Mouse (Mus musculus) hindbrain, embryonic 15.5 days (tissue): ENCODE results near the gene Pid1. TPM values are rescaled to one million over a fixed set of nuclear protein-coding genes. Genes with fewer than 3 reads are reported as not detected.
A peak's percentile ranks its signal among the peaks of the same experiment; 100 is the strongest.

Source experiments
- ATAC-seq: fragments of 200-750 bp; cut with Nextera tagmentation; 2 replicates; pipeline ENCODE4 v1.8.0; 2017; ENCODE audit warnings: low read depth, moderate number of reproducible peaks, moderate TSS enrichment; ENCODE audit not compliant: low FRiP score
- H3K27ac ChIP-seq: fragments of 300-500 bp; sonication (generic); replicated peaks from 2 replicates; pipeline ENCODE4 v1.5.1; 2015; ENCODE audit warnings: mild to moderate bottlenecking, inconsistent platforms
- H3K27me3 ChIP-seq: fragments of 300-500 bp; sonication (generic); 2 replicates; pipeline ENCODE4 v1.6.1; 2015; ENCODE audit warnings: control low read depth, inconsistent platforms
- H3K36me3 ChIP-seq: fragments of 300-500 bp; sonication (generic); 2 replicates; pipeline ENCODE4 v1.6.1; 2015; ENCODE audit warnings: control low read depth, inconsistent platforms
- H3K4me1 ChIP-seq: fragments of 300-500 bp; sonication (generic); replicated peaks from 2 replicates; pipeline ENCODE4 v1.6.1; 2015; ENCODE audit warnings: control low read depth, inconsistent platforms
- H3K4me2 ChIP-seq: fragments of 300-500 bp; sonication (generic); 2 replicates; pipeline ENCODE4 v1.6.1; 2015; ENCODE audit warnings: moderate library complexity, mild to moderate bottlenecking, inconsistent platforms
- H3K4me3 ChIP-seq: fragments of 300-500 bp; sonication (generic); 2 replicates; pipeline ENCODE4 v1.5.1; 2015; ENCODE audit warnings: mild to moderate bottlenecking, inconsistent platforms
- H3K9ac ChIP-seq: fragments of 300-500 bp; sonication (generic); 2 replicates; pipeline ENCODE4 v1.6.1; 2015; ENCODE audit warnings: inconsistent platforms
- H3K9me3 ChIP-seq: fragments of 300-500 bp; sonication (generic); 2 replicates; pipeline ENCODE4 v1.6.1; 2016; ENCODE audit warnings: control low read depth, inconsistent platforms
- WGBS: fragments of 180-500 bp; shearing (Covaris S2); methylation state at CpG from one replicate; pipeline ENCODE4 v1.1.7; 2015; 5-methylcytosine and 5-hydroxymethylcytosine counted together
- polyA plus RNA-seq: library from polyadenylated mRNA; unstranded; fragments of >200 nt; fragmentation: Nextera tagmentation; extraction: Ambion mirVana; gene quantifications from 2 replicates; pipeline ENCODE4 v1.2.1, GENCODE M21; 2015

The Pid1 gene
- polyA plus RNA-seq, 1 experiment from 2014 or later: 118 TPM

GRCm38 (mm10) chr1:84141561-84141960 is 222.4 kb downstream of the Pid1 start:
- Histone ChIP-seq H3K4me2 (no peak overlapping the region), H3K9me3 (no peaks in the 10 kb centered on the region), H3K27ac (no peak overlapping the region), H3K9ac (no peak overlapping the region), H3K36me3 (no peaks in the 10 kb centered on the region), H3K27me3 (no peaks in the 10 kb centered on the region), H3K4me1 (no peaks in the 10 kb centered on the region), H3K4me3 (no peak overlapping the region)
- WGBS: 59% methylated on average over 1 of the region's 1 CpGs
- ATAC-seq: no peak

GRCm38 (mm10) chr1:84132451-84132850 is 231.5 kb downstream of the Pid1 start:
- no peaks in the 10 kb centered on the region for H3K27me3 ChIP-seq
- no peak overlapping the region for H3K9ac ChIP-seq
- no peaks in the 10 kb centered on the region for H3K9me3 ChIP-seq
- no peak overlapping the region for H3K4me3 ChIP-seq
- H3K4me1 ChIP-seq: peaks cover 9% of the 10 kb centered on the region; the same call in 1 of the 2 replicates
- H3K27ac ChIP-seq: 0 out of 2 replicates have a peak overlapping the region, but pooled peaks have one; percentile 32
- WGBS: 52% methylated on average over 4 of the region's 4 CpGs
- no peak overlapping the region for H3K4me2 ChIP-seq
- no peaks in the 10 kb centered on the region for H3K36me3 ChIP-seq
- ATAC-seq: no peak

GRCm38 (mm10) chr1:84131799-84132198 is 232.2 kb downstream of the Pid1 start:
- no peak overlapping the region for H3K4me2 ChIP-seq
- no peaks in the 10 kb centered on the region for H3K27me3 ChIP-seq
- H3K9me3 ChIP-seq: no peaks in the 10 kb centered on the region
- no peaks in the 10 kb centered on the region for H3K36me3 ChIP-seq
- H3K27ac ChIP-seq: 0 out of 2 replicates have a peak overlapping the region, but pooled peaks have one; percentile 32
- 80% methylated on average over 1 of the region's 1 CpGs for WGBS
- no peak overlapping the region for H3K4me3 ChIP-seq
- H3K9ac ChIP-seq: no peak overlapping the region
- H3K4me1 ChIP-seq: peaks cover 9% of the 10 kb centered on the region; the same call in 1 of the 2 replicates
- ATAC-seq: no peak

GRCm38 (mm10) chr1:84128510-84128909 is 235.5 kb downstream of the Pid1 start:
- ATAC-seq: no peak
- H3K9ac ChIP-seq: no peak overlapping the region

GRCm38 (mm10) chr1:84119306-84119705 is 244.7 kb downstream of the Pid1 start:
- 0 out of 2 replicates have a peak, but pooled peaks have one; percentile 11 for ATAC-seq
- Histone ChIP-seq H3K27me3 (no peaks in the 10 kb centered on the region), H3K36me3 (no peaks in the 10 kb centered on the region), H3K9ac (no peak overlapping the region), H3K4me3 (no peak overlapping the region), H3K4me1 (no peaks in the 10 kb centered on the region), H3K9me3 (no peaks in the 10 kb centered on the region), H3K27ac (no peak overlapping the region), H3K4me2 (no peak overlapping the region)
- 80% methylated on average over 2 of the region's 2 CpGs for WGBS

More at GRCm38 (mm10) chr1:84128510-84128909, 235.5 kb downstream of the Pid1 start:
- peaks cover 9% of the 10 kb centered on the region; the same call in 1 of the 2 replicates for H3K4me1 ChIP-seq
- H3K4me3 ChIP-seq: no peak overlapping the region
- H3K27me3 ChIP-seq: no peaks in the 10 kb centered on the region
- H3K36me3 ChIP-seq: no peaks in the 10 kb centered on the region
- 55% methylated on average over 4 of the region's 4 CpGs for WGBS
- no peak overlapping the region for H3K4me2 ChIP-seq
- no peak overlapping the region for H3K27ac ChIP-seq
- no peaks in the 10 kb centered on the region for H3K9me3 ChIP-seq

GRCm38 (mm10) chr1:84106756-84107155 is 257.2 kb downstream of the Pid1 start:
- WGBS: 70% methylated on average over 4 of the region's 4 CpGs
- Histone ChIP-seq H3K9ac (no peak overlapping the region), H3K27ac (0 out of 2 replicates have a peak overlapping the region, but pooled peaks have one; percentile 28), H3K4me1 (peaks cover 5% of the 10 kb centered on the region; the same call in 1 of the 2 replicates), H3K9me3 (no peaks in the 10 kb centered on the region), H3K4me3 (no peak overlapping the region), H3K36me3 (no peaks in the 10 kb centered on the region), H3K27me3 (no peaks in the 10 kb centered on the region), H3K4me2 (no peak overlapping the region)
- ATAC-seq: no peak

GRCm38 (mm10) chr1:84102052-84102451 is 261.9 kb downstream of the Pid1 start:
- Histone ChIP-seq H3K4me3 (no peak overlapping the region), H3K4me2 (no peak overlapping the region), H3K27ac (no peak overlapping the region), H3K9me3 (no peaks in the 10 kb centered on the region), H3K9ac (no peak overlapping the region), H3K27me3 (no peaks in the 10 kb centered on the region), H3K36me3 (no peaks in the 10 kb centered on the region), H3K4me1 (peaks cover 1% of the 10 kb centered on the region; the same call in 1 of the 2 replicates)
- WGBS: 93% methylated on average over 2 of the region's 2 CpGs
- no peak for ATAC-seq

GRCm38 (mm10) chr1:84097398-84097797 is 266.6 kb downstream of the Pid1 start:
- Histone ChIP-seq H3K36me3 (no peaks in the 10 kb centered on the region), H3K4me1 (0 out of 2 replicates have a peak, but pooled peaks cover 3% of the 10 kb centered on the region), H3K9me3 (no peaks in the 10 kb centered on the region), H3K4me2 (no peak overlapping the region), H3K4me3 (no peak overlapping the region), H3K27me3 (no peaks in the 10 kb centered on the region), H3K27ac (no peak overlapping the region), H3K9ac (no peak overlapping the region)
- ATAC-seq: no peak

GRCm38 (mm10) chr1:84093291-84093690 is 270.7 kb downstream of the Pid1 start:
- Histone ChIP-seq H3K4me3 (no peak overlapping the region), H3K9ac (no peak overlapping the region), H3K27me3 (no peaks in the 10 kb centered on the region), H3K27ac (no peak overlapping the region), H3K4me1 (0 out of 2 replicates have a peak, but pooled peaks cover 3% of the 10 kb centered on the region), H3K4me2 (no peak overlapping the region), H3K36me3 (no peaks in the 10 kb centered on the region), H3K9me3 (no peaks in the 10 kb centered on the region)
- 71% methylated on average over 2 of the region's 2 CpGs for WGBS
- peak; percentile 42; the same call in 1 of the 2 replicates for ATAC-seq

- no peaks in the 10 kb centered on the region for H3K9me3 ChIP-seq
- no peak overlapping the region for H3K4me3 ChIP-seq
- WGBS: 78% methylated on average over 2 of the region's 2 CpGs
- no peak for ATAC-seq
- no peak overlapping the region for H3K9ac ChIP-seq
- H3K27ac ChIP-seq: no peak overlapping the region
- peaks cover 3% of the 10 kb centered on the region; the same call in 1 of the 2 replicates for H3K4me1 ChIP-seq
- no peaks in the 10 kb centered on the region for H3K27me3 ChIP-seq
- no peaks in the 10 kb centered on the region for H3K36me3 ChIP-seq
- no peak overlapping the region for H3K4me2 ChIP-seq
Observed at GRCm38 (mm10) chr1:84089664-84090063, 274.3 kb downstream of the Pid1 start.

- Histone ChIP-seq H3K27ac (no peak overlapping the region), H3K9me3 (no peaks in the 10 kb centered on the region), H3K4me1 (no peaks in the 10 kb centered on the region; the same call in 1 of the 2 replicates), H3K9ac (no peak overlapping the region), H3K27me3 (no peaks in the 10 kb centered on the region), H3K4me2 (no peak overlapping the region), H3K36me3 (no peaks in the 10 kb centered on the region), H3K4me3 (no peak overlapping the region)
- no peak for ATAC-seq
- 78% methylated on average over 2 of the region's 2 CpGs for WGBS
Observed at GRCm38 (mm10) chr1:84087957-84088356, 276.0 kb downstream of the Pid1 start.

- Histone ChIP-seq H3K9ac (no peak overlapping the region), H3K4me2 (no peak overlapping the region), H3K27ac (no peak overlapping the region), H3K9me3 (no peaks in the 10 kb centered on the region), H3K4me3 (no peak overlapping the region), H3K4me1 (no peaks in the 10 kb centered on the region; the same call in 1 of the 2 replicates), H3K27me3 (no peaks in the 10 kb centered on the region), H3K36me3 (no peaks in the 10 kb centered on the region)
- 61% methylated on average over 6 of the region's 6 CpGs for WGBS
- no peak for ATAC-seq
Observed at GRCm38 (mm10) chr1:84087325-84087724, 276.7 kb downstream of the Pid1 start.

GRCm38 (mm10) chr1:84086486-84086885 is 277.5 kb downstream of the Pid1 start:
- Histone ChIP-seq H3K27me3 (no peaks in the 10 kb centered on the region), H3K36me3 (no peaks in the 10 kb centered on the region), H3K4me2 (no peak overlapping the region), H3K4me3 (no peak overlapping the region), H3K27ac (no peak overlapping the region), H3K9me3 (no peaks in the 10 kb centered on the region), H3K9ac (no peak overlapping the region), H3K4me1 (no peaks in the 10 kb centered on the region; the same call in 1 of the 2 replicates)
- no peak for ATAC-seq
- 35% methylated on average over 1 of the region's 1 CpGs for WGBS
